Mouse (Mus musculus) cerebellum, adult 2 months (tissue): ENCODE data around the gene Wwox. TPM values are rescaled to one million over a fixed set of nuclear protein-coding genes. Genes with fewer than 3 reads are reported as not detected.

Experiments used
- DNase-seq, 2 experiments: peaks; one replicate each; pipeline ENCODE4 v3.0.0; 2021
- H3K27ac ChIP-seq: fragments of 200-500 bp; 2 replicates; pipeline ENCODE4 v1.5.1; 2012; ENCODE audit warnings: low read length, control low read depth, inconsistent platforms; ENCODE audit not compliant: insufficient read depth
- H3K27me3 ChIP-seq: fragments of 200-500 bp; 2 replicates; pipeline ENCODE4 v1.6.1; 2012; ENCODE audit warnings: inconsistent platforms, mild to moderate bottlenecking, low read length, moderate library complexity; ENCODE audit not compliant: control insufficient read depth, insufficient read depth
- H3K4me1 ChIP-seq: fragments of 200-500 bp; 2 replicates; pipeline ENCODE4 v1.6.1; 2011; ENCODE audit warnings: low read length; ENCODE audit not compliant: control insufficient read depth, insufficient read depth
- H3K4me3 ChIP-seq: fragments of 200-500 bp; replicated peaks from 2 replicates; pipeline ENCODE3; 2011; ENCODE audit warnings: mild to moderate bottlenecking, low read depth, low read length, control low read depth; ENCODE audit not compliant: insufficient read depth
- CTCF ChIP-seq: fragments of 200-500 bp; IDR thresholded peaks from 2 replicates; pipeline ENCODE4 v1.5.1; 2011; ENCODE audit warnings: low read depth, mild to moderate bottlenecking, control low read depth, low read length, moderate library complexity, borderline replicate concordance; ENCODE audit not compliant: insufficient read depth
- POLR2A ChIP-seq: fragments of 200-500 bp; IDR thresholded peaks from 2 replicates; pipeline ENCODE4 v1.6.1; 2011; ENCODE audit warnings: low read length, control low read depth, borderline replicate concordance; ENCODE audit not compliant: insufficient read depth
- WGBS: fragments of 180-500 bp; shearing (Covaris S2); methylation state at CpG from one replicate; pipeline ENCODE4 v1.1.7; 2018; 5-methylcytosine and 5-hydroxymethylcytosine counted together
- polyA plus RNA-seq: library from polyadenylated mRNA; depleted of rRNA; stranded (reverse); fragments of >200 nt; gene quantifications from 2 replicates; pipeline ENCODE4 v1.2.3, GENCODE M21; 2012

Gene Wwox
- polyA plus RNA-seq, 1 experiment = 35.2 TPM

DNA sequence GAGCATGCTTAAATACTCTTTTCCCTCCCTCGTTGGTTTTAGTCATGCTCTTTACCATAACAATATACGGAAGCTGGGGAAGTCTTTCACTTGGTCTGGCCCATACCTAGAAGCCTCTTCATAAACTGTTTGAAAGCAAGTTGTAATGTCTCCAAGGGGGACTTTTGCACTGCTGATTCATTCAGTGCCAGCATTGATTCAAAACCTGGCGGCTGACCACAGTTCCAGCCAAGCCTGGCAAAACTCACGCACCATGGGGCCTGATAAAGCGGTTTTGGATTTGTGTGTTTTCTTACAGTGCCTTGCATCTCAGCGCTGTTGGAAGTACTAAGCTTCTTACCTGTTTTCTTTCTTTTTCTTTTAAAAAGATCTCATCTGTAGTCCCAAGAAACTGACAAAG is 834.5 kb downstream of the Wwox start:
- peak in 1 of 2 experiments; percentile 18 for DNase-seq
- Histone ChIP-seq H3K4me1 (peaks cover 5% of the 10 kb centered on the region; the same call in 1 of the 2 replicates), H3K27ac (no peak overlapping the region), H3K27me3 (no peaks in the 10 kb centered on the region), H3K4me3 (no peak overlapping the region)
- 16% methylated on average over 6 of the region's 6 CpGs for WGBS
- TF ChIP-seq CTCF = no peak
- TF ChIP-seq POLR2A = no peak

DNA sequence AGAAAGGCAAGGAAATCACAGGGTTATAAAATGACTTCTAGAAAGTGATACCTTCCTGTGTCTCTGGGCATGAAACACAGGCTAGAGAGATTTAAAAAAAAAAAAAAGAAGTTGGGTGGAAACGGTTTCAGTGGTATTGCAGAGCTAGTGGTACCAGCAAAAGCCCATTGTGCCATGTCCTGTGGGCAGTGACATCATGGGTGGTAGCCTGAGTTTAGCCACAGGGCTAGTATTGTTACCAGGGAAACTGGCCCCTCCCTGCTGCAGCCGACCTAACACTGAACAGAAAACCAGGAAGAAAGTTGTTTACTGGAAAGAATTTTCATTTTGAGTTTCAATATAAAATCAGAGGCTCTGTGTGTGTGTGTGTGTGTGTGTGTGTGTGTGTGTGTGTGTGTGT is 836.8 kb downstream of the Wwox start:
- Histone ChIP-seq H3K27ac (no peak overlapping the region), H3K4me3 (no peak overlapping the region), H3K27me3 (no peaks in the 10 kb centered on the region), H3K4me1 (peaks cover 5% of the 10 kb centered on the region; the same call in 1 of the 2 replicates)
- DNase-seq = no peak
- WGBS = 68% methylated on average over 2 of the region's 2 CpGs
- TF ChIP-seq POLR2A = no peak
- TF ChIP-seq CTCF = no peak

DNA sequence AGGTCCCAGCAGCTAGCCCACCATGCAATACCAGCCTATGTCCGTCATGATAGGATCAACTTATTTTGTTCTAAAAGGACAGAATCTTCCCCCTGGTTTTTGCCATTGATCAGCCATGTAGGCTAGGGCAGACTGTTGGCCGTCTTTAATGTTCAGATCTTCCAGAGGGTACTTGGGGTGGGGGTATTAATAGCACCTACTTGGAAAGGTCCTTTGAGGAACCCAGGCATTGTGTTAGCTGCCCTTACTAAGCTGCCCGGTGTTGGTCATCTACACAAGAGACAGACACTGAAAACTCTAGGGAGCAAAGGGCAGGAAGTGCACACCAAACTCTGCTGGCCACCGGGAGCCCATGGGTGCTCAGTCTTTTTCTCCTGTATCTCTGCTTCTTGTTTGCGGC is 838.8 kb downstream of the Wwox start:
- Histone ChIP-seq H3K4me1 (peaks cover 5% of the 10 kb centered on the region; the same call in 1 of the 2 replicates), H3K27me3 (no peaks in the 10 kb centered on the region), H3K27ac (no peak overlapping the region), H3K4me3 (no peak overlapping the region)
- TF ChIP-seq POLR2A (no peak), CTCF (no peak)
- 88% methylated on average over 5 of the region's 5 CpGs for WGBS
- DNase-seq = no peak

DNA sequence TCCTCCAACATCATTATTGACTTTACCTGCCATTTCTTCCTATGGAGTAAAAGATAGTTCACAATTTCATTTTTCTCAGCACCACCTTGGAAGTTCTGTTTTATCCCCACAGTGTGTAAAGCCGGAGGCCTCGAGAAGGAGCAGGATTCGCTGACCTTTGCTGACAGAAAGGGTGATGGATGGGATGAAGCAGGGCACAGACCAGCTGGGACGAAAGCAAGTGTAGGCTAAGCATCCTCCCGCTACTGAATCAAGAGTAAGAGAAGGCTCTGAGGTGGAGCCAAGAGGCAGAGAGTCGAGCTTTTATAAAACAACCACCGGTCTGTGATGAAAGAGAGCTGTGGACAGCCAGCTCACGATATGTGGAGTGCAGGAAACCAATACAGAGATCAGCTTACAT is 850.8 kb downstream of the Wwox start:
- Histone ChIP-seq H3K27ac (no peak overlapping the region), H3K4me1 (no peaks in the 10 kb centered on the region), H3K27me3 (no peaks in the 10 kb centered on the region), H3K4me3 (no peak overlapping the region)
- TF ChIP-seq POLR2A (no peak), CTCF (no peak)
- 88% methylated on average over 8 of the region's 8 CpGs for WGBS
- DNase-seq = no peak

DNA sequence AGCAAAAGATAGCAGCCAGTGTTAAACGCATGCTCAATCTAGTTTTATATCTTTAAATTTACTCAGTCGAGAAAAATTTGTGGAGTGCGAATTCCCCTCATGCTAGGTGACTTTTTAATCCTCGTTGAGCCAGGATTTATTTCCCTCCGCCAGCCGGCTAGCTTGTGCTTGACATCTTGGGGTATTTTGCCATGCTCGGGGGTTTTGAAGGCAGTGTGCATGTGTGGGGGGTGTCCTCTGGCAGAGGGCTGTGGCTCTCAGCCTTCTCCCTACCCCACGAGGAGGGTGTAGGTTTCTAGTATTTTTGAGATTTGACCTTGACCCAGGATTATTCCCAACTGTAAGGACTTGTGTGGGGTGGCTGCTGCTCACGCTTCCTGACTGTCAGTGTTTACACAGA is 857.3 kb downstream of the Wwox start:
- H3K4me3 ChIP-seq = no peak overlapping the region
- 70% methylated on average over 9 of the region's 9 CpGs for WGBS
- H3K4me1 ChIP-seq = no peaks in the 10 kb centered on the region
- TF ChIP-seq CTCF (no peak), POLR2A (no peak)
- no peaks in the 10 kb centered on the region for H3K27me3 ChIP-seq
- no peak overlapping the region for H3K27ac ChIP-seq
- no peak for DNase-seq

DNA sequence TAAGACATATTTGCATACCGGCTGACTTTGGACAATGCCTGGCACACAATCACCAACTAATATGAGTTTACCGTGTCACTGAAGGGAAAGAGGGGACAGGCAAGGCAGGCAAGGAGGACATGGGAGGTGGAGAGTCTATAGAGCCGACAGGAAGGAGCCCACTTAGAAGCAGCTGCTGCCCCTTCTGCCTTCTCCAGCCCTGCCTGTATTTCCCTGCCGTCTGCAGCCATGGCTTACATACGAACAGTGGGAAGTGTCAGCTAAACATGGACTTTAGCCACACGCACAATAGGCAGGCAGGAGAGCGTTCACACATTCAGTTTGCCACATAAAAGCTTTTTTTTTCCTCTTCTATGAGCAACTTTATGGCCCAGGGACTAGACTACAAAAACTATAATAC is 863.0 kb downstream of the Wwox start:
- 33% methylated on average over 7 of the region's 7 CpGs for WGBS
- H3K27ac ChIP-seq = no peak overlapping the region

DNA sequence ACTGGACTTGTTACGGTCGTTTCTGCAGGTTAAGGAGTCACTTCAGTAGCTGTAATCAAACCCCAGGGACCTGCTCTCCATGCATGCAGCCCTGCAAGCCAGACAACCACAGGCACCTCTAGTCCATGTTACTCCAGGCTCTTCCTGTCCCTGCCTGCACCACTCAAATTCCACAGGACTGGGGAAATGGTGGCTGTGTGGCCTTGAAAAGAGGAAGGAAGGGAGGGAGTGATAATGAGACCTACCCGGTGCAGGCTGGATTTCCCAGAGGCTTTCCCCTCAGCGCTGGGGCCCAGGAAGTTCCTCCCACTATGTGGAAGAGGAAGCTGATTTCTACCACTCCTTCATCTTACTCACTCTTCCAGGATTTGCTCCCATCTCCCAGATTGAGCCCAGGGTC is 868.0 kb downstream of the Wwox start:
- Histone ChIP-seq H3K4me1 (0 out of 2 replicates have a peak, but pooled peaks cover 2% of the 10 kb centered on the region), H3K27me3 (no peaks in the 10 kb centered on the region), H3K4me3 (no peak overlapping the region), H3K27ac (no peak overlapping the region)
- TF ChIP-seq CTCF = no peak
- TF ChIP-seq POLR2A = no peak
- WGBS = 71% methylated on average over 4 of the region's 4 CpGs
- DNase-seq = no peak

More for the DNA sequence above, 863.0 kb downstream of the Wwox start:
- Histone ChIP-seq H3K4me3 (no peak overlapping the region), H3K4me1 (no peaks in the 10 kb centered on the region), H3K27me3 (no peaks in the 10 kb centered on the region)
- TF ChIP-seq CTCF = no peak
- TF ChIP-seq POLR2A = no peak
- no peak for DNase-seq

DNA sequence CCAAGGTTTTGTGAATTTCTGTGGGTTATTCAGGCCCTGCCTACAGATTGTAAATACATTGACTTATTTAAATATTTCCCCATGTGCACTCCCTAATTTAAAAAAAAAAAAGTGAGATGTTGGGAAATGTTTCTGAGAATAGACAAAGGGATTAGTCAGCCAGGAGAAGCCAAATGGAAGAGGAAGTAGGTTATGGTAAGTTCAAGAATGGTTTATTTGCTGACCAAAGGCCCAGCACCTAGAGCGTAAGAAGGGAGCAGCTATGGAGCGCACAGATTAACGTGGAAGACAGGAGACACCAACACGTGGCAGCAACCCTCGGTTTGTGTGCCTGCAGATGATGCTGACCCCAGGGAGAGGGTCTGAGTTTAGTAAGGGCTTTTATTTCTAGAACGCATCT is 871.5 kb downstream of the Wwox start:
- no peak for TF ChIP-seq POLR2A
- TF ChIP-seq CTCF = no peak
- 0 out of 2 replicates have a peak, but pooled peaks cover 5% of the 10 kb centered on the region for H3K4me1 ChIP-seq
- 97% methylated on average over 6 of the region's 6 CpGs for WGBS

DNA sequence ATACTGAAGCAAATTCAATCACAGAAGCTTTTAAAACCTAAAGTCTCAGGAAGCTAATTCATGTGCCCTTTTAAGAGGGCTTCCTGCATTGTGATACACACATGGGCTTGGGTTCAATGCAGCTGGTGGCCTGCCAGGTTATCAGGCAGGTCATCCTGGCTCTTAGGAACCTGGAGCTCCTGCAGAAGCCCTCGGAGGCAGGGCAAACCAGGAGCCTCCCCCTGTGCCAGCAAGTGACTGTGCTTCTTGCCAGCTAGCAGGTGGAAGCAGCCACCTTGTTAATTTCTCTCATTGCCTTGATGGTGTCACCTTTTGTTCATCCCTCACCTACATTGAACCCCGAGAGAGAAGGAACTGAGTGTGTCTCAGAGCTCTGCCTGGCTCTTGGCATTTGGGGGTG is 872.9 kb downstream of the Wwox start:
- DNase-seq = peak; percentile 54 to 67
- TF ChIP-seq CTCF (no peak), POLR2A (no peak)
- Histone ChIP-seq H3K27me3 (no peaks in the 10 kb centered on the region), H3K4me3 (no peak overlapping the region), H3K27ac (no peak overlapping the region), H3K4me1 (0 out of 2 replicates have a peak, but pooled peaks cover 5% of the 10 kb centered on the region)
- WGBS = 4% methylated on average over 2 of the region's 2 CpGs

More for the DNA sequence above, 871.5 kb downstream of the Wwox start:
- H3K27me3 ChIP-seq = no peaks in the 10 kb centered on the region
- no peak overlapping the region for H3K4me3 ChIP-seq
- DNase-seq = no peak
- no peak overlapping the region for H3K27ac ChIP-seq
